Mouse (Mus musculus) forebrain, embryonic 13.5 days (tissue): ENCODE results near the gene Tssk3. TPM values are rescaled to one million over a fixed set of nuclear protein-coding genes. Genes with fewer than 3 reads are reported as not detected.
A peak's percentile ranks its signal among the peaks of the same experiment; 100 is the strongest.
"Not testable (repeated sequence)": the region's sequence is repeated elsewhere in the genome, so short reads cannot be mapped to it uniquely, and the experiment has no call there.

ENCODE experiments used
- ATAC-seq: fragments of 200-750 bp; cut with Nextera tagmentation; 2 replicates; pipeline ENCODE4 v1.8.0; 2017
- H3K27ac ChIP-seq: fragments of 300-500 bp; sonication (generic); 2 replicates; pipeline ENCODE4 v1.5.1; 2015; ENCODE audit warnings: inconsistent platforms, mild to moderate bottlenecking, moderate library complexity
- H3K27me3 ChIP-seq: fragments of 300-500 bp; sonication (generic); 2 replicates; pipeline ENCODE4 v1.6.1; 2015; ENCODE audit warnings: mild to moderate bottlenecking, inconsistent platforms
- H3K36me3 ChIP-seq: fragments of 300-500 bp; sonication (generic); 2 replicates; pipeline ENCODE4 v1.6.1; 2015; ENCODE audit warnings: mild to moderate bottlenecking, inconsistent platforms; ENCODE audit not compliant: poor library complexity, severe bottlenecking
- H3K4me1 ChIP-seq: fragments of 300-500 bp; sonication (generic); 2 replicates; pipeline ENCODE4 v1.6.1; 2015; ENCODE audit warnings: inconsistent platforms
- H3K4me2 ChIP-seq: fragments of 300-500 bp; sonication (generic); 2 replicates; pipeline ENCODE4 v1.6.1; 2015; ENCODE audit warnings: inconsistent platforms, mild to moderate bottlenecking, moderate library complexity
- H3K4me3 ChIP-seq: fragments of 300-500 bp; sonication (generic); 2 replicates; pipeline ENCODE4 v1.5.1; 2015; ENCODE audit warnings: mild to moderate bottlenecking, inconsistent platforms
- H3K9ac ChIP-seq: fragments of 300-500 bp; sonication (generic); 2 replicates; pipeline ENCODE4 v1.6.1; 2015; ENCODE audit warnings: mild to moderate bottlenecking, inconsistent platforms
- H3K9me3 ChIP-seq: fragments of 300-500 bp; sonication (generic); replicated peaks from 2 replicates; pipeline ENCODE4 v1.6.1; 2016; ENCODE audit warnings: inconsistent platforms
- WGBS: fragments of 180-500 bp; shearing (Covaris S2); methylation state at CpG from one replicate; pipeline ENCODE4 v1.1.7; 2015; 5-methylcytosine and 5-hydroxymethylcytosine counted together
- polyA plus RNA-seq: library from polyadenylated mRNA; unstranded; fragments of >200 nt; fragmentation: Nextera tagmentation; extraction: Ambion mirVana; gene quantifications from 2 replicates; pipeline ENCODE4 v1.2.1, GENCODE M21; 2015

Gene Tssk3
- polyA plus RNA-seq, result not detected in 2 replicates

GRCm38 (mm10) chr4:129490972-129491880 lies at the start of gene Tssk3, which contains the start of gene Fam229a:
Gene Tssk3 (minus strand): TSS chr4:129491022.
Gene Fam229a (plus strand): TSS chr4:129491190.
- Histone ChIP-seq H3K9ac (peak within 1 kb of the TSS; percentile 55), H3K4me1 (peaks cover 23% of the 10 kb centered on the region), H3K27me3 (peaks cover 28% of the 10 kb centered on the region), H3K36me3 (peaks cover 31% of the 10 kb centered on the region), H3K4me3 (peak within 1 kb of the TSS; percentile 37), H3K9me3 (no peaks in the 10 kb centered on the region), H3K4me2 (peak within 1 kb of the TSS; percentile 63), H3K27ac (no peak within 1 kb of the TSS)
- no peak; the same call in 1 of the 2 replicates for ATAC-seq
- WGBS, result 4% methylated on average over 69 of the region's 70 CpGs

DNA sequence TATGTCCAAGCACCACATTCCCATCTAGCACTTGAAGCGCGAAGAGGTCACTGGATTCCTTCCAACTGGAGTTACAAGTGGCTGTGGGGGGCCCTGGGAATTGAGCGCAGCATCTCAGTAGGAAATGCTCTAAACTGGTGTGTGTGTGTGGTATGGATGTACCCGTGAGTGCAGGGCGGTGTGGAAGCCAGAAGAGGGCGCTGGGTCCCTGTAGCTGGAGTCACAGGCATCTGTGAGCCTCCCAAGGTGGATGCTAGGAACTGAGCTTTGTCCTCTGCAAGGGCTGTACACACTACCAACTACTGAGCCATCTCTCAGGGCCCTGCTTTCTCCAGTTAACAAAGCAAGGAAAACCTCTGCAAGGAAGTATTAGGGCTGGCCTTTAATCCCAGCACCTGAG lies 49.2 kb upstream of the Tssk3 start:
- Histone ChIP-seq H3K9ac (no peak overlapping the region), H3K4me3 (no peak overlapping the region), H3K4me2 (0 out of 2 replicates have a peak overlapping the region, but pooled peaks have one; percentile 11), H3K27me3 (no peaks in the 10 kb centered on the region), H3K9me3 (no peaks in the 10 kb centered on the region), H3K36me3 (peaks cover 35% of the 10 kb centered on the region), H3K4me1 (peaks cover 21% of the 10 kb centered on the region), H3K27ac (no peak overlapping the region)
- ATAC-seq, result no peak
- WGBS, result 89% methylated on average over 6 of the region's 6 CpGs

GRCm38 (mm10) chr4:129528901-129529300 lies 38.1 kb upstream of the Tssk3 start:
- not testable (repeated sequence) for ATAC-seq
- WGBS, result 97% methylated on average over 6 of the region's 6 CpGs
- H3K36me3 ChIP-seq, result peaks cover 88% of the 10 kb centered on the region

DNA sequence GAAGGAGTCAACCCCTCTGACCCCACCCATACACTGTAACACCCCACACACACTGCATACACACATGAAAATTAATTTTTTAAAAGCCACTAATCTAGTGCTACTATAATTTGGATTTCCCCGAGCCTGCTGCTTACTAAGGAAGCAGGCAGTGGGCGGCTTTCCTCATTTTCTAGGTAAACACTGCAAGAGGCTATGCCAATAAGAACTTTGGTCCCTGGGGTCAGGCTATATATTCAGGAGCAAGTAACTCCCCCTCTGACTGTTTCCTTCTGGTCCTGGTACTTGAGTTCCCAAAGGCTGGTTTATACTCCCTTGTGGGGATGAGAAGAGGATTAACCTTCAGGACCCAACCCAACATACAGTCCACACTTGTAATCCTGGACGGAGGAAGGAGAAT lies 35.1 kb upstream of the Tssk3 start:
- peaks cover 92% of the 10 kb centered on the region for H3K36me3 ChIP-seq
- no peaks in the 10 kb centered on the region for H3K9me3 ChIP-seq
- H3K4me3 ChIP-seq, result no peak overlapping the region
- no peak overlapping the region for H3K4me2 ChIP-seq
- ATAC-seq, result no peak
- no peak overlapping the region for H3K9ac ChIP-seq
- no peak overlapping the region for H3K27ac ChIP-seq
- WGBS, result 93% methylated on average over 3 of the region's 3 CpGs
- no peaks in the 10 kb centered on the region for H3K27me3 ChIP-seq
- H3K4me1 ChIP-seq, result no peaks in the 10 kb centered on the region

More at GRCm38 (mm10) chr4:129528901-129529300, 38.1 kb upstream of the Tssk3 start:
- H3K9me3 ChIP-seq, H3K4me2 ChIP-seq, H3K27ac ChIP-seq, H3K4me1 ChIP-seq, H3K9ac ChIP-seq, H3K4me3 ChIP-seq, H3K27me3 ChIP-seq: not testable (repeated sequence)

GRCm38 (mm10) chr4:129525338-129525737 lies 34.5 kb upstream of the Tssk3 start:
- no peak overlapping the region for H3K27ac ChIP-seq
- H3K9ac ChIP-seq, result no peak overlapping the region
- peaks cover 92% of the 10 kb centered on the region for H3K36me3 ChIP-seq
- H3K4me3 ChIP-seq, result no peak overlapping the region
- H3K27me3 ChIP-seq, result no peaks in the 10 kb centered on the region
- H3K4me2 ChIP-seq, result no peak overlapping the region
- no peaks in the 10 kb centered on the region for H3K9me3 ChIP-seq
- no peak for ATAC-seq
- H3K4me1 ChIP-seq, result no peaks in the 10 kb centered on the region
- WGBS, result 93% methylated on average over 5 of the region's 5 CpGs

GRCm38 (mm10) chr4:129518519-129518918 lies 27.7 kb upstream of the Tssk3 start:
- Histone ChIP-seq H3K36me3 (peaks cover 82% of the 10 kb centered on the region), H3K4me1 (peaks cover 18% of the 10 kb centered on the region), H3K27me3 (no peaks in the 10 kb centered on the region), H3K4me3 (no peak overlapping the region), H3K27ac (no peak overlapping the region), H3K9ac (no peak overlapping the region), H3K9me3 (no peaks in the 10 kb centered on the region), H3K4me2 (no peak overlapping the region)
- WGBS, result 93% methylated on average over 8 of the region's 8 CpGs
- no peak for ATAC-seq

GRCm38 (mm10) chr4:129516925-129517324 lies 26.1 kb upstream of the Tssk3 start:
- Histone ChIP-seq H3K9me3 (no peaks in the 10 kb centered on the region), H3K4me3 (no peak overlapping the region), H3K36me3 (peaks cover 66% of the 10 kb centered on the region), H3K27ac (peak overlapping the region; percentile 16; the same call in 1 of the 2 replicates), H3K9ac (no peak overlapping the region), H3K27me3 (no peaks in the 10 kb centered on the region), H3K4me2 (0 out of 2 replicates have a peak overlapping the region, but pooled peaks have one; percentile 28), H3K4me1 (peaks cover 25% of the 10 kb centered on the region)
- no peak for ATAC-seq
- 51% methylated on average over 2 of the region's 2 CpGs for WGBS

- Histone ChIP-seq H3K27me3 (no peaks in the 10 kb centered on the region), H3K4me3 (peak overlapping the region; percentile 100), H3K4me2 (peak overlapping the region; percentile 96), H3K27ac (peak overlapping the region; percentile 97), H3K9ac (peak overlapping the region; percentile 100), H3K4me1 (peaks cover 42% of the 10 kb centered on the region), H3K9me3 (no peaks in the 10 kb centered on the region), H3K36me3 (peaks cover 42% of the 10 kb centered on the region)
- peak; percentile 63 for ATAC-seq
- 0% methylated on average over 31 of the region's 35 CpGs for WGBS
These were observed 23.6 kb upstream of the Tssk3 start for GRCm38 (mm10) chr4:129514300-129514898.

DNA sequence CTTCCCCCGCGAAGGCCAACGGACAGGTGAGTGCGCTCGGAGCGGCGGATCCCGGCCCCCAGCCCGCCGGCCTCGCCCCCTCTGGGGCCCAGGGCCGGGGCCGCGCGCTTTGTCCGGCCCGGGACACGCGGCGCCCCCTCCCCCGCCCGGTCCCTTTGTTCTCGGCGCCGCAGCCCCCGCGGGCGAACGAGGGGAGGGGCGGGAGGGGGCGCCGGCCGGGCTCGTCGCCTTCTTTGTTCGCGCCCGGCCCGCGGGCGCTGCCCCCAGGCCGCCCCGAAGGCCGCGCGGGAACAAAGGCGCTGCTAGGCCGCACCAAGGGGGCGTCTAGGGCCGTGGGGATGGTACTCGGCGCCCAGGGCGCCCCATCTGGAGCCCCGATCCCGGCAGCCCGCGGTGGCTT lies 23.1 kb upstream of the Tssk3 start:
- WGBS, result 1% methylated on average over 44 of the region's 57 CpGs
- Histone ChIP-seq H3K27me3 (no peaks in the 10 kb centered on the region), H3K36me3 (peaks cover 41% of the 10 kb centered on the region), H3K4me2 (peak overlapping the region; percentile 96), H3K9ac (peak overlapping the region; percentile 100), H3K4me1 (peaks cover 47% of the 10 kb centered on the region), H3K4me3 (peak overlapping the region; percentile 100), H3K27ac (peak overlapping the region; percentile 97), H3K9me3 (no peaks in the 10 kb centered on the region)
- peak; percentile 42 for ATAC-seq

- 6% methylated on average over 34 of the region's 47 CpGs for WGBS
- H3K36me3 ChIP-seq, result peaks cover 35% of the 10 kb centered on the region
- no peaks in the 10 kb centered on the region for H3K27me3 ChIP-seq
- peak within 1 kb of the TSS; percentile 100 for H3K9ac ChIP-seq
- peak within 1 kb of the TSS; percentile 97 for H3K27ac ChIP-seq
- peak within 1 kb of the TSS; percentile 96 for H3K4me2 ChIP-seq
- ATAC-seq, result peak; percentile 89
- no peaks in the 10 kb centered on the region for H3K9me3 ChIP-seq
- H3K4me3 ChIP-seq, result peak within 1 kb of the TSS; percentile 100
- H3K4me1 ChIP-seq, result peaks cover 50% of the 10 kb centered on the region
These were observed 22.4 kb upstream of the Tssk3 start, which contains the start of gene Marcksl1 for GRCm38 (mm10) chr4:129513086-129513767. Gene Marcksl1 (plus strand): TSS chr4:129513581.

DNA sequence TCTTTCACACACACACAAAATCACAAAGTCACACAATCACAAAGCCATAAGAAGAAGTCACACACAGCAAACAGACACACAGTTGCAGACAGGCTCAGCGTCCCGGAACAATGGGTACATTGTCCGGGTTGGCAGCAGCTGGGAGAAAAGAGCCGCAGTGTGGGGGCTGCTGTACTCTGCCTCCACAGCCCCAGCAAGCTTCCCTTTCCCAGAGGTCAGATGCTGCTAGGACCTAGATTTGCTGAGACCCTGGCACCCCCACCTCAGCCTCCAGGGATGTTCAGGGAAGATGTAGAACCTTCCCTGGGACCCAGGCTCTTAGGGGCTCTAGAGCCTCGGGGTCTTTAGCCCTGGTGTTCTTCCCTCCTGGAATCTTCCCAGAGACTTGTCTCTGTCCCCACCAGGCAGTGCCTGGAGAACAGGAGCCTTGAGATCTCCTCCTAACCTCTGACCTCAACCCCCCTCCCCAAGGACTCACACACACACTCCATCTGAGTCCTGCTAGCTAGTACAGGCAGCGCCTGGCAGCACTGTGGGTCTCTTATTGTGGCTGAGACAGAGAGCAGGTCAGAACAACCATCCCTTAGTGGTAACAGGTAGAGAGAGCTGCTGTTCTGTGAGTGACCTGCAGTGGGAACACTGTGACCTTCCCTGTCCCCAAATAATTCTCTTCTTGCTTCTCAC lies 20.7 kb upstream of the Tssk3 start:
- Histone ChIP-seq H3K9ac (peak overlapping the region; percentile 27; the same call in 1 of the 2 replicates), H3K27ac (no peak overlapping the region), H3K9me3 (no peaks in the 10 kb centered on the region), H3K4me2 (no peak overlapping the region), H3K27me3 (no peaks in the 10 kb centered on the region), H3K4me1 (peaks cover 46% of the 10 kb centered on the region), H3K36me3 (peaks cover 18% of the 10 kb centered on the region), H3K4me3 (no peak overlapping the region)
- WGBS, result 13% methylated on average over 6 of the region's 6 CpGs
- ATAC-seq, result no peak
